Mouse (Mus musculus) hematopoietic multipotent progenitor cell, adult 10-12 weeks (in vitro differentiated cells): ENCODE measurements around the gene Sycp2l. TPM values are rescaled to one million over a fixed set of nuclear protein-coding genes. Genes with fewer than 3 reads are reported as not detected.

Experiments used
- polyA plus RNA-seq: library from polyadenylated mRNA; stranded (reverse); fragments of >175 nt; gene quantifications from 2 replicates; pipeline ENCODE4 v1.2.3, GENCODE M21; 2012; ENCODE audit warnings: low replicate concordance

The Sycp2l gene
- not detected in 2 replicates for polyA plus RNA-seq

DNA sequence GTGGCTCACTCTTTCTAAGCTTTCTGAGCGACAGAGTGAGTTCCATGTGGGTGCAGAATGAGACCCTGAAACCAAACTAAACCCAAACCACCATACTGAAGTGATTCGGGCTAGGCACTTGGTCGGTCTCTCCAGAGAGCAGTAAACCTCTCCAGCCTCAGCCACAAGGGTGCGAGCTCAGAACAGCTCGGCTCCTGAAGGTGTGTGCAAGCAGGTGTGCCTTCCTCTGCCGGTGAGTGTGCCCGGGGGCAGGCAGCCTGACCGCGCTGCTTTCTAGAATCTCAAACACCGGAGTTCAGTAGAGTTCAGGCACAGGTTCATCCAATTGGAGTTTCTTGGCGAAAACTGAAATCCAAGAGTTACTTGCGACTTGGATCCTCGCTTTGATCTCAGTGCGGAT lies at the start of gene Sycp2l:
Gene Sycp2l, plus strand, starts transcription at position 368 of the 400 bp plus-strand sequence.

GRCm38 (mm10) chr13:41079421-41079780 lies 34.7 kb upstream of the Sycp2l start, which contains the start of gene Mak:
Gene Mak, minus strand, starts transcription at chr13:41079706.

DNA sequence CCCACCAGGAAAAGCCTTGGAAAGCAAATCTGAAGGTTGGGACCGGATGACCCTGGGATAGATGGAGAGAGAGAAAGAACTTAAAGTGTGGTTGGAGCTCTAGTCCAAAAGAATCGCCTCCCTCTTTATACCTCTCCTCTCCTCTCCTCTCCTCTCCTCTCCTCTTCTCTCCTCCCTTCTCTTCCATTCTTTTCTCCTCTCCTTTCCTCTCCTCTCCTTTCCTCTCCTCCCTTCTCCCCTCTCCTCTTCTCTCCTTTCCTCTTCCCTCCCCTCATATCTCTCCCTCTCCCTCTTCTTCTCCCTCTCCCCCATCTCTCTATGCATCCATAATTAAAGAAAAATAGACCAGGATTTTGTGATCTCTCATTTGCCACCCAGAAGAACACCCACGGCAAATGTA lies 3.2 kb upstream of the Sycp2l start, which contains the start of gene Gcm2:
Gene Gcm2, minus strand, starts transcription at position 101 of the 400 bp plus-strand sequence.

DNA sequence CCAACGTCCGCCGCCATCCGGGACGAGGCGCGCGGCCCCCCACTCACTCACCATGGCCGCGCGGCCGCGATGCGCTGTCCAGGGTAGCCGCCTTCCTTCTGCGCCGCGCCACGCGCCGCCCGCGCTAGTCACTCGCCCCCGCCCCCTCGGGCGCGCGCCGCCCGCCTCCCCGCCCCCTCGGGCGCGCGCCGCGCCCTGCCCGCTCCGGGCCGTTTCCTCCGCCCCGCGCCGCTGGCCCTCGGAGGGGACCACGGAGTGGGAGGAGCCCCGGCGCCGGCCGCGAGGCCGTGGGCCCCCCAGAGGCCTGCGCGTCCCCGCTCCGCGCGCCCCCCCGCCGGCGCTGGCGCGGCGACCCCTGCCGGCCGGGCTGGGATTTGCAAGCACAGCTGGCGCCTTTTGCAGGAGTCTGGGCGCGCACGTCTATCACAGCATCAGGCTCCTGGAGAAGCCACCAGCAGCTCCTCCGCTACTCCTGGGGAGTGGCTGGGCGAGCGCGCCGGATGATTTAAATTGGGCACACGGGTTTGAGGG lies 106.3 kb downstream of the Sycp2l start, which contains the start of gene Elovl2:
Gene Elovl2, minus strand, starts transcription at position 102 of the 531 bp plus-strand sequence.

Other genes with a start within 250 kb of the Sycp2l start
- gene Pak1ip1, start 113.3 kb upstream of the Sycp2l start, polyA plus RNA-seq: 22.7 and 44.7 TPM in 2 replicates
- 5.9 and 134 TPM in 2 replicates for gene Tmem14c, start 98.0 kb upstream of the Sycp2l start, polyA plus RNA-seq
- gene Mak, start 34.6 kb upstream of the Sycp2l start, polyA plus RNA-seq: not detected in 2 replicates
- 0.04 TPM in 1 of 2 replicates, not detected in the other for gene Gcm2, start 3.3 kb upstream of the Sycp2l start, polyA plus RNA-seq
- gene Elovl2, start 106.1 kb downstream of the Sycp2l start, polyA plus RNA-seq: not detected in 2 replicates
- gene Smim13, start 135.5 kb downstream of the Sycp2l start, polyA plus RNA-seq: 1.3 and 2.5 TPM in 2 replicates
- gene Gm17364, start 159.7 kb downstream of the Sycp2l start, polyA plus RNA-seq: not detected in 2 replicates